Mouse (Mus musculus) kidney, adult 2 months (tissue): Measurements from ENCODE around the gene Zfp101. TPM values are rescaled to one million over a fixed set of nuclear protein-coding genes. Genes with fewer than 3 reads are reported as not detected.
A peak's percentile ranks its signal among the peaks of the same experiment; 100 is the strongest.

Source experiments
- DNase-seq: peaks from one replicate; pipeline ENCODE4 v3.0.0; 2021
- H3K27ac ChIP-seq: fragments of 200-500 bp; 2 replicates; pipeline ENCODE4 v1.5.1; 2012; ENCODE audit warnings: low read depth, low read length, control low read depth, inconsistent platforms; ENCODE audit not compliant: insufficient read depth
- H3K27me3 ChIP-seq: fragments of 200-500 bp; replicated peaks from 2 replicates; pipeline ENCODE4 v1.6.1; 2012; ENCODE audit warnings: mild to moderate bottlenecking, moderate library complexity, low read length, inconsistent platforms; ENCODE audit not compliant: control insufficient read depth, insufficient read depth
- H3K36me3 ChIP-seq: fragments of 200-500 bp; 2 replicates; pipeline ENCODE4 v1.6.1; 2012; ENCODE audit warnings: mild to moderate bottlenecking, moderate library complexity, low read length, inconsistent platforms; ENCODE audit not compliant: control insufficient read depth, insufficient read depth
- H3K4me1 ChIP-seq: fragments of 200-500 bp; 2 replicates; pipeline ENCODE4 v1.6.1; 2011; ENCODE audit warnings: low read length; ENCODE audit not compliant: control insufficient read depth, insufficient read depth
- H3K4me3 ChIP-seq: fragments of 200-500 bp; 2 replicates; pipeline ENCODE4 v1.5.1; 2011; ENCODE audit warnings: mild to moderate bottlenecking, low read depth, low read length, control low read depth; ENCODE audit not compliant: insufficient read depth
- CTCF ChIP-seq: fragments of 200-500 bp; conservative IDR thresholded peaks from 2 replicates; pipeline ENCODE4 v1.5.1; 2011; ENCODE audit warnings: low read depth, mild to moderate bottlenecking, control low read depth, low read length, moderate library complexity, mixed read lengths; ENCODE audit not compliant: insufficient read depth, insufficient read length
- POLR2A ChIP-seq: fragments of 200-500 bp; IDR thresholded peaks from one replicate; pipeline ENCODE4 v1.6.1; 2011; ENCODE audit warnings: low read depth, low read length, control low read depth
- WGBS: fragments of 180-500 bp; shearing (Covaris S2); methylation state at CpG from one replicate; pipeline ENCODE4 v1.1.7; 2018; 5-methylcytosine and 5-hydroxymethylcytosine counted together
- polyA plus RNA-seq: library from polyadenylated mRNA; depleted of rRNA; stranded (reverse); fragments of >200 nt; gene quantifications from 2 replicates; pipeline ENCODE4 v1.2.3, GENCODE M21; 2012; rRNA removed

Zfp101 gene
- polyA plus RNA-seq, 1 experiment: 1.8 TPM

GRCm38 (mm10) chr17:33372795-33373194, 21.6 kb downstream of the Zfp101 start:
- Histone ChIP-seq H3K27ac (peak overlapping the region; percentile 48; the same call in 1 of the 2 replicates), H3K4me1 (no peaks in the 10 kb centered on the region; the same call in 1 of the 2 replicates), H3K36me3 (no peaks in the 10 kb centered on the region), H3K4me3 (no peak overlapping the region), H3K27me3 (no peaks in the 10 kb centered on the region)
- TF ChIP-seq POLR2A: no peak
- TF ChIP-seq CTCF: no peak
- DNase-seq: peak; percentile 75
- 68% methylated on average over 3 of the region's 3 CpGs for WGBS

- peak within 1 kb of the TSS; percentile 74 for H3K4me3 ChIP-seq
- H3K27ac ChIP-seq: peak within 1 kb of the TSS; percentile 0; the same call in 1 of the 2 replicates
- TF ChIP-seq POLR2A: peak; percentile 49
- 0 out of 2 replicates have a peak, but pooled peaks have one; percentile 6 for TF ChIP-seq CTCF
- 3% methylated on average over 47 of the region's 47 CpGs for WGBS
- H3K36me3 ChIP-seq: no peaks in the 10 kb centered on the region
- DNase-seq: peak; percentile 95
- H3K4me1 ChIP-seq: no peaks in the 10 kb centered on the region
- no peaks in the 10 kb centered on the region for H3K27me3 ChIP-seq
Observed at GRCm38 (mm10) chr17:33358411-33359384, 35.7 kb downstream of the Zfp101 start, which contains the start of gene Zfp81. Zfp81 (minus strand) TSS chr17:33358878.

GRCm38 (mm10) chr17:33352981-33353380, 41.5 kb downstream of the Zfp101 start:
- Histone ChIP-seq H3K27me3 (no peaks in the 10 kb centered on the region), H3K36me3 (no peaks in the 10 kb centered on the region), H3K27ac (no peak overlapping the region), H3K4me3 (no peak overlapping the region), H3K4me1 (no peaks in the 10 kb centered on the region)
- WGBS: 96% methylated on average over 1 of the region's 1 CpGs
- DNase-seq: no peak
- TF ChIP-seq CTCF (no peak), POLR2A (no peak)

Other genes starting within 250 kb of the Zfp101 start
- gene Olfr55, start 226.2 kb downstream of the Zfp101 start, polyA plus RNA-seq: not detected in 2 replicates
- not detected in 2 replicates for gene Olfr239, start 203.3 kb downstream of the Zfp101 start, polyA plus RNA-seq
- gene Olfr1564, start 173.0 kb downstream of the Zfp101 start, polyA plus RNA-seq: 0.08 TPM in 1 of 2 replicates, not detected in the other
- 0.94 and 1.6 TPM in 2 replicates for gene Zfp955a, start 139.5 kb downstream of the Zfp101 start, polyA plus RNA-seq
- not detected in 2 replicates for gene Olfr63, start 130.0 kb downstream of the Zfp101 start, polyA plus RNA-seq
- gene Zfp955b, start 105.1 kb downstream of the Zfp101 start, polyA plus RNA-seq: 1.6 and 2.3 TPM in 2 replicates
- gene Zfp81, start 35.8 kb downstream of the Zfp101 start, polyA plus RNA-seq: 0.76 and 1.1 TPM in 2 replicates
- gene Actl9, start 38.3 kb upstream of the Zfp101 start, polyA plus RNA-seq: 0.33 and 0.53 TPM in 2 replicates
- 31.4 and 37.9 TPM in 2 replicates for gene Adamts10, start 129.6 kb upstream of the Zfp101 start, polyA plus RNA-seq
- 1.5 and 2.7 TPM in 2 replicates for gene Myo1f, start 161.1 kb upstream of the Zfp101 start, polyA plus RNA-seq
- 43.2 and 44.0 TPM in 2 replicates for gene Zfp414, start 234.4 kb upstream of the Zfp101 start, polyA plus RNA-seq
- 0.34 and 0.48 TPM in 2 replicates for gene Pram1, start 243.4 kb upstream of the Zfp101 start, polyA plus RNA-seq